Mouse (Mus musculus) embryonic facial prominence, embryonic 13.5 days (tissue): ENCODE results near the gene Olfml3. TPM values are rescaled to one million over a fixed set of nuclear protein-coding genes. Genes with fewer than 3 reads are reported as not detected.
A peak's percentile ranks its signal among the peaks of the same experiment; 100 is the strongest.

Source experiments
- ATAC-seq: fragments of 200-750 bp; cut with Nextera tagmentation; 2 replicates; pipeline ENCODE4 v1.8.0; 2017; ENCODE audit warnings: low read depth; ENCODE audit not compliant: insufficient number of reproducible peaks, insufficient read depth, low FRiP score, low TSS enrichment
- H3K27ac ChIP-seq: fragments of 300-500 bp; sonication (generic); 2 replicates; pipeline ENCODE4 v1.5.1; 2015; ENCODE audit warnings: moderate library complexity, mild to moderate bottlenecking, inconsistent platforms
- H3K27me3 ChIP-seq: fragments of 300-500 bp; sonication (generic); 2 replicates; pipeline ENCODE4 v1.6.1; 2015; ENCODE audit warnings: mild to moderate bottlenecking, inconsistent platforms
- H3K36me3 ChIP-seq: fragments of 300-500 bp; sonication (generic); 2 replicates; pipeline ENCODE4 v1.6.1; 2015; ENCODE audit warnings: mild to moderate bottlenecking, inconsistent platforms
- H3K4me1 ChIP-seq: fragments of 300-500 bp; sonication (generic); 2 replicates; pipeline ENCODE4 v1.6.1; 2015; ENCODE audit warnings: inconsistent platforms
- H3K4me2 ChIP-seq: fragments of 300-500 bp; sonication (generic); 2 replicates; pipeline ENCODE4 v1.6.1; 2015; ENCODE audit warnings: moderate library complexity, mild to moderate bottlenecking, inconsistent platforms
- H3K4me3 ChIP-seq: fragments of 300-500 bp; sonication (generic); 2 replicates; pipeline ENCODE4 v1.5.1; 2015; ENCODE audit warnings: mild to moderate bottlenecking, inconsistent platforms
- H3K9ac ChIP-seq: fragments of 300-500 bp; sonication (generic); 2 replicates; pipeline ENCODE4 v1.6.1; 2015; ENCODE audit warnings: mild to moderate bottlenecking, inconsistent platforms
- H3K9me3 ChIP-seq: fragments of 300-500 bp; sonication (generic); 2 replicates; pipeline ENCODE4 v1.6.1; 2016; ENCODE audit warnings: inconsistent platforms
- WGBS: fragments of 180-500 bp; shearing (Covaris S2); methylation state at CpG from one replicate; pipeline ENCODE4 v1.1.7; 2015; ENCODE audit warnings: mixed read lengths; 5-methylcytosine and 5-hydroxymethylcytosine counted together
- polyA plus RNA-seq: library from polyadenylated mRNA; unstranded; fragments of >200 nt; fragmentation: Nextera tagmentation; extraction: Ambion mirVana; gene quantifications from 2 replicates; pipeline ENCODE4 v1.2.1, GENCODE M21; 2015

Gene Olfml3
- polyA plus RNA-seq, 1 experiment from 2014 or later = 49.5 TPM

GRCm38 (mm10) chr3:103771531-103772130 is 33.8 kb upstream of the Olfml3 start:
- Histone ChIP-seq H3K4me1 (peaks cover 7% of the 10 kb centered on the region), H3K27ac (no peak overlapping the region), H3K36me3 (peaks cover 27% of the 10 kb centered on the region), H3K4me2 (no peak overlapping the region), H3K9me3 (no peaks in the 10 kb centered on the region), H3K9ac (no peak overlapping the region), H3K4me3 (no peak overlapping the region), H3K27me3 (no peaks in the 10 kb centered on the region)
- ATAC-seq = no peak
- 77% methylated on average over 9 of the region's 9 CpGs for WGBS

GRCm38 (mm10) chr3:103766789-103767188 is 29.0 kb upstream of the Olfml3 start:
- no peak for ATAC-seq
- H3K27ac ChIP-seq = no peak overlapping the region
- no peaks in the 10 kb centered on the region for H3K27me3 ChIP-seq
- H3K9me3 ChIP-seq = no peaks in the 10 kb centered on the region
- H3K4me2 ChIP-seq = no peak overlapping the region
- H3K4me3 ChIP-seq = no peak overlapping the region
- peaks cover 3% of the 10 kb centered on the region; the same call in 1 of the 2 replicates for H3K4me1 ChIP-seq
- H3K9ac ChIP-seq = no peak overlapping the region
- WGBS = 62% methylated on average over 3 of the region's 3 CpGs
- H3K36me3 ChIP-seq = peaks cover 51% of the 10 kb centered on the region

- WGBS = 86% methylated on average over 5 of the region's 5 CpGs
- H3K4me2 ChIP-seq = no peak overlapping the region
- no peak for ATAC-seq
- no peak overlapping the region for H3K4me3 ChIP-seq
- H3K9me3 ChIP-seq = no peaks in the 10 kb centered on the region
- H3K27me3 ChIP-seq = no peaks in the 10 kb centered on the region
- no peaks in the 10 kb centered on the region for H3K4me1 ChIP-seq
- H3K27ac ChIP-seq = no peak overlapping the region
- H3K9ac ChIP-seq = no peak overlapping the region
- peaks cover 77% of the 10 kb centered on the region for H3K36me3 ChIP-seq
Measured at GRCm38 (mm10) chr3:103759261-103759970, 21.6 kb upstream of the Olfml3 start.

- H3K4me3 ChIP-seq = no peak overlapping the region
- no peaks in the 10 kb centered on the region for H3K27me3 ChIP-seq
- no peaks in the 10 kb centered on the region for H3K9me3 ChIP-seq
- H3K36me3 ChIP-seq = peaks cover 76% of the 10 kb centered on the region
- 87% methylated on average over 7 of the region's 7 CpGs for WGBS
- no peak for ATAC-seq
- no peak overlapping the region for H3K4me2 ChIP-seq
- no peak overlapping the region for H3K27ac ChIP-seq
- H3K4me1 ChIP-seq = no peaks in the 10 kb centered on the region
- H3K9ac ChIP-seq = no peak overlapping the region
Measured at GRCm38 (mm10) chr3:103758456-103758855, 20.7 kb upstream of the Olfml3 start.

DNA sequence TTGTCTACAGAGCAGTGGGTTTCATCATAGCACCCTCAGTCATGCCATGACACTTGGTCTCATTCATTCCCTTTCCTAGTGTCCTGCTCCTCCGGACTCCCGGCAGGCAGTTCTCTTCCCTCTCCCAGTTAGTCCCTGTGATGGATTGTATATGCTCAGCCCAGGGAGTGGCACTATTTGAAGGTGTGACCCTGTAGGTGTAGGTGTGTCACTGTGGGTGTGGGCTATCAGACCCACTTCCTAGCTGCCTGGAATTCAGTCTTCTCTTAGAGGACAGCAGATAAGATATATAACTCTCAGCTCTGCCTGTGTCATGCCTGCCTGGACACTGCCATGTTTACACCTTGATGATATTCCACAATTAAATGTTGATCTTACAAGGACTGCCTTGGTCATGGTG is 19.1 kb upstream of the Olfml3 start:
- peaks cover 74% of the 10 kb centered on the region for H3K36me3 ChIP-seq
- H3K9me3 ChIP-seq = no peaks in the 10 kb centered on the region
- no peak overlapping the region for H3K27ac ChIP-seq
- no peaks in the 10 kb centered on the region for H3K27me3 ChIP-seq
- H3K4me2 ChIP-seq = no peak overlapping the region
- WGBS = 89% methylated on average over 2 of the region's 2 CpGs
- no peak overlapping the region for H3K9ac ChIP-seq
- no peak overlapping the region for H3K4me3 ChIP-seq
- H3K4me1 ChIP-seq = no peaks in the 10 kb centered on the region
- no peak for ATAC-seq

DNA sequence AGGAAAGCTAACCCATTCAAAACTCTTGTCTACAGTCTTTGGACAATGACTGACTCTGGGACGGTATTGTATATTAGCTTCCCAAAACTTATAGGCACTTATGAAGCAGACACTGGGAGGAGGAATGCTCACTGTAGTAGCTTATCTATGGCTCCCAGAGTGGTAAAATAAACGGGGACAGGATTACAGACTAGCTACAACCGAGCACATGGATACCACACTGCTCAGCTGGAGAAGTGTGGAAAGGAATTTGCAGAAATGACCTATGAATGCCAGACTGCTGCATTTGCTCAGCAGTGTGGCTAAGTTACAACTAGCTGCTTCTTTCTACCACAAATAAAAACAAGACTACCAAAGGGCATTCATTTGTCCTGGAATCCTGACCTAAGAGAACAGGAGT is 17.6 kb upstream of the Olfml3 start:
- Histone ChIP-seq H3K36me3 (peaks cover 73% of the 10 kb centered on the region), H3K4me1 (no peaks in the 10 kb centered on the region), H3K4me3 (no peak overlapping the region), H3K27me3 (no peaks in the 10 kb centered on the region), H3K27ac (no peak overlapping the region), H3K4me2 (no peak overlapping the region), H3K9me3 (no peaks in the 10 kb centered on the region), H3K9ac (no peak overlapping the region)
- ATAC-seq = no peak
- WGBS = 82% methylated on average over 3 of the region's 3 CpGs

DNA sequence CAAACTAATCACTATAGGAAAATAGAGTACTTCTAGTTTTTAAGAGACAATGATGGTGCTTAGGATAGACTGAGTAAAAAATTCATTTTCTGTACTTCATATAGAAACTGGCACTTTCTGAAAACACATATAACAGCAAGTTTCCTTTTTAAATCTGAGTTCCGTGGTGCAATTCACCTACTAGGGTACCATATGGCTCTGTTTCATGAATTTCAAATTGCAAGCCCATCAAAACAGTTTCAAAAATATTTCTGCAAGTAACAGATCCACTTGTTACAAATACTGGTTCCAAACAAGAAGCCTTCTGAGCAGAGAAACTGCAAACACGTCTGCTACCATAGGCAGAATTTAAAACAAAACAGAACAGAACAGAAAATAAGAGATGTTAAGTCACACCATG is 13.8 kb upstream of the Olfml3 start:
- no peaks in the 10 kb centered on the region for H3K9me3 ChIP-seq
- no peak overlapping the region for H3K4me2 ChIP-seq
- WGBS = 87% methylated on average over 2 of the region's 2 CpGs
- H3K9ac ChIP-seq = no peak overlapping the region
- peaks cover 77% of the 10 kb centered on the region for H3K36me3 ChIP-seq
- ATAC-seq = no peak
- H3K27ac ChIP-seq = no peak overlapping the region
- no peaks in the 10 kb centered on the region for H3K27me3 ChIP-seq
- no peak overlapping the region for H3K4me3 ChIP-seq
- H3K4me1 ChIP-seq = no peaks in the 10 kb centered on the region

GRCm38 (mm10) chr3:103746711-103747110 is 8.9 kb upstream of the Olfml3 start:
- Histone ChIP-seq H3K4me3 (no peak overlapping the region), H3K27me3 (no peaks in the 10 kb centered on the region), H3K9ac (no peak overlapping the region), H3K4me2 (no peak overlapping the region), H3K36me3 (peaks cover 83% of the 10 kb centered on the region), H3K4me1 (no peaks in the 10 kb centered on the region), H3K9me3 (no peaks in the 10 kb centered on the region), H3K27ac (no peak overlapping the region)
- WGBS = 88% methylated on average over 5 of the region's 5 CpGs
- no peak for ATAC-seq

GRCm38 (mm10) chr3:103745001-103745770 is 7.4 kb upstream of the Olfml3 start:
- Histone ChIP-seq H3K9me3 (no peaks in the 10 kb centered on the region), H3K4me2 (no peak overlapping the region), H3K4me3 (no peak overlapping the region), H3K36me3 (peaks cover 74% of the 10 kb centered on the region), H3K9ac (no peak overlapping the region), H3K27me3 (no peaks in the 10 kb centered on the region), H3K27ac (no peak overlapping the region), H3K4me1 (peaks cover 5% of the 10 kb centered on the region)
- WGBS = 90% methylated on average over 14 of the region's 14 CpGs
- no peak for ATAC-seq

GRCm38 (mm10) chr3:103743208-103743607 is 5.4 kb upstream of the Olfml3 start:
- Histone ChIP-seq H3K4me3 (no peak overlapping the region), H3K9ac (no peak overlapping the region), H3K27me3 (no peaks in the 10 kb centered on the region), H3K9me3 (no peaks in the 10 kb centered on the region), H3K4me1 (peaks cover 13% of the 10 kb centered on the region), H3K36me3 (peaks cover 54% of the 10 kb centered on the region), H3K27ac (no peak overlapping the region), H3K4me2 (no peak overlapping the region)
- no peak for ATAC-seq
- WGBS = 85% methylated on average over 6 of the region's 6 CpGs

- Histone ChIP-seq H3K27ac (no peak overlapping the region), H3K4me2 (no peak overlapping the region), H3K36me3 (peaks cover 34% of the 10 kb centered on the region), H3K27me3 (no peaks in the 10 kb centered on the region), H3K9me3 (no peaks in the 10 kb centered on the region), H3K9ac (no peak overlapping the region), H3K4me3 (no peak overlapping the region), H3K4me1 (peaks cover 40% of the 10 kb centered on the region)
- no peak for ATAC-seq
- WGBS = 40% methylated on average over 5 of the region's 5 CpGs
Measured at GRCm38 (mm10) chr3:103740342-103740741, 2.5 kb upstream of the Olfml3 start.

DNA sequence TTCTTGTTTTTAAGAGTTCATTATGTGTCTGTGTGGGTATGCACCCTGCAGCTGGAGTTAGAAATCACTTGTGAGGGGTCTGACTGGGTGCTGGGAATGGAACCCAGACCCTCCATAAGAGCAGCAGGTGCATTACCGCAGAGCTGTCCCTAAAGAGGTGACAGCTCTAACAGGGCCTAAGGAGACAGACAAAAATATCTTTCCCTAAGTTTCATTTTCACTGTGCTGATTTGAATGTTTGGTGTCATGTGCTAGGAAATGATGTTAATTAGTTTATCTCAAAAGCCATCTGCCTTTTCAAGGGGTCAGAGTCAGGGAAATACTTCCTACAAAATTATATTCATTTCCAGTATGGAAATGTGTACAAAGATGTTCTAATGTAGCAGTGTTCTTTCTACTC is 1.5 kb upstream of the Olfml3 start, which contains the start of gene Gm10964:
Gene Gm10964, plus strand, starts transcription at position 38 of the 400 bp plus-strand sequence.
- H3K36me3 ChIP-seq = peaks cover 24% of the 10 kb centered on the region
- peak within 1 kb of the TSS; percentile 61 for H3K4me2 ChIP-seq
- no peaks in the 10 kb centered on the region for H3K27me3 ChIP-seq
- peaks cover 51% of the 10 kb centered on the region for H3K4me1 ChIP-seq
- H3K27ac ChIP-seq = peak within 1 kb of the TSS; percentile 97
- 87% methylated on average over 1 of the region's 1 CpGs for WGBS
- ATAC-seq = no peak
- H3K9ac ChIP-seq = peak within 1 kb of the TSS; percentile 68
- H3K4me3 ChIP-seq = peak within 1 kb of the TSS; percentile 49
- no peaks in the 10 kb centered on the region for H3K9me3 ChIP-seq
